Mouse (Mus musculus): Measurements from ENCODE around the gene Gfral.

The Gfral gene

DNA sequence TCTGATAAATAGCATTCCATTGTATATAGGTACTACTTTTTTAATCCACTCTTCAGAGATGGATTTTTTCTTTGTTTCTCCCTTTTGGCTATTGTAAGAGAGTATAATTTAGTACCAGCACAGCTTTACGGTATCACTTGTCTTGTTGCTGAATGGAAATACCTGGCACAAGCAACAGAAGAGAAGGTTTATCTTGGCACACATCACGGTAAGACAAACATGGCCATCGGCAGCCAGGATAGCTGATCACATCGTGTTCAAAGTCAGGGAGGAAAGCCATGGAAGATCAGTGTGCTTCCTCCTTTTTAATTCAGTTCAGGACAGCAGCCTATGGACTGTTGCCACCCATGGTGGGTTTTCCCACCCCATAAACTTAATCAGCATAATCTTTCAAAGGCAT is 89.2 kb downstream of the Gfral start:
- ATAC-seq (ENCODE audit: low TSS enrichment) = no peak

DNA sequence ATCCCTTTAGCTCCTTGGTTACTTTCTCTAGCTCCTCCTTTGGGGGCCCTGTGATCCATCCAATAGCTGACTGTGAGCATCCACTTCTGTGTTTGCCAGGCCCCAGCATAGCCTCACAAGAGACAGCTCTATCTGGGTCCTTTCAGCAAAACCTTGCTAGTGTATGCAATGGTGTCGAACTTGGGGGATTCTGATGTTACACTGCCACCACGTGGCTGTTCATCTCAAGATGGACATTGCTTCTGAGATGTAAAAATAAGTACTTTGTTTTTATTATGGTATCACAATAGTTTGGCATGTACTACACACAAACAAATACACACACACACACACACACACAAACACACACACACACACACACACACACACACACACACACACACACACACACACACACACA is 90.6 kb downstream of the Gfral start:
- peak; percentile 72; the same call in 1 of the 2 replicates for ATAC-seq (ENCODE audit: low TSS enrichment)

Measured in frontal cortex, adult (tissue).